Mouse (Mus musculus) liver, embryonic 15.5 days (tissue): ENCODE results near the gene P3h3. TPM values are rescaled to one million over a fixed set of nuclear protein-coding genes. Genes with fewer than 3 reads are reported as not detected.

ENCODE experiments used
- ATAC-seq: fragments of 200-750 bp; cut with Nextera tagmentation; 2 replicates; pipeline ENCODE4 v1.8.0; 2017; ENCODE audit warnings: moderate number of reproducible peaks, mild to moderate bottlenecking, moderate library complexity; ENCODE audit not compliant: insufficient read depth
- H3K27ac ChIP-seq: fragments of 300-500 bp; sonication (generic); replicated peaks from 2 replicates; pipeline ENCODE4 v1.5.1; 2015; ENCODE audit warnings: mild to moderate bottlenecking, inconsistent platforms
- H3K27me3 ChIP-seq: fragments of 300-500 bp; sonication (generic); 2 replicates; pipeline ENCODE4 v1.6.1; 2015; ENCODE audit warnings: mild to moderate bottlenecking, inconsistent platforms
- H3K36me3 ChIP-seq: fragments of 300-500 bp; sonication (generic); replicated peaks from 2 replicates; pipeline ENCODE4 v1.6.1; 2015; ENCODE audit warnings: moderate library complexity, mild to moderate bottlenecking, inconsistent platforms
- H3K4me1 ChIP-seq: fragments of 300-500 bp; sonication (generic); replicated peaks from 2 replicates; pipeline ENCODE4 v1.6.1; 2015; ENCODE audit warnings: inconsistent platforms
- H3K4me2 ChIP-seq: fragments of 300-500 bp; sonication (generic); 2 replicates; pipeline ENCODE4 v1.6.1; 2015; ENCODE audit warnings: moderate library complexity, mild to moderate bottlenecking, inconsistent platforms
- H3K4me3 ChIP-seq: fragments of 300-500 bp; sonication (generic); replicated peaks from 2 replicates; pipeline ENCODE4 v1.5.1; 2015; ENCODE audit warnings: mild to moderate bottlenecking, inconsistent platforms
- H3K9ac ChIP-seq: fragments of 300-500 bp; sonication (generic); 2 replicates; pipeline ENCODE4 v1.6.1; 2015; ENCODE audit warnings: moderate library complexity, mild to moderate bottlenecking, inconsistent platforms
- H3K9me3 ChIP-seq: fragments of 300-500 bp; sonication (generic); replicated peaks from 2 replicates; pipeline ENCODE4 v1.6.1; 2016; ENCODE audit warnings: inconsistent platforms
- WGBS: fragments of 180-500 bp; shearing (Covaris S2); methylation state at CpG from one replicate; pipeline ENCODE4 v1.1.7; 2015; ENCODE audit warnings: mixed read lengths; ENCODE audit not compliant: insufficient replicate concordance; 5-methylcytosine and 5-hydroxymethylcytosine counted together
- polyA plus RNA-seq: library from polyadenylated mRNA; unstranded; fragments of >200 nt; fragmentation: Nextera tagmentation; extraction: Ambion mirVana; gene quantifications from 2 replicates; pipeline ENCODE4 v1.2.1, GENCODE M21; 2015

Gene P3h3
- polyA plus RNA-seq, 1 experiment from 2014 or later: 1.6 TPM

DNA sequence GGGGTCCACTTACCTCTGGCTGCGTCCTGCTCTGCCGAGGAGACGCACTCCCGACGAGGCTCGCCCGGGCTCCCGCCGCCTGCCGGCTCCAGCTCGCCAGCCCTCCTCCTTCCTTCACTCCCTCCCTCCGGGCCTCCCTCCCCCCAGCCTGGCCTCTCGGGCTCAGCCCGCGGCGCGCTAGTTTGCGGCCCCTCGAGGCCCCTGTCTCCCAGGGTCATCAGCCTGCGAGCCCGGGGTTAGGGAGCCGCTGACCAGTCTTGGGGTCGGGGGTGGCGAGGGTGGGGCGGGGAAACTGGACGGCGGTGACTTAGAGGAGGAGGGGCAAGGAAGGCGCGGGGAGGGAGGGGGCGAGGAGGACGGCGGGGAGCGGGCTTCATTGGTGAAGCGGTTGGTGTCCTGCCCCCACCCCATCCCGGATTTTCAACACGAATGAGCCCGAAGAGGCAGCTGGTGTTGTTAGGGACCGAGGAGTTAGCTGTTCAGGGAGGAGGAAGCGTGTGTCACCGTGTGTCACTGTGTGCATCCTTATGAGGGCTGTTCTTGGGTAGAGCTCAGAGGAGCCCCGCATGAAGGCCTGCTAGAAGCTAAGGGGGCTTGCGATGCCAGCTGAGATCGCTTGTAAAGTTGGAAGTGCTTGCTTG, 6.2 kb upstream of the P3h3 start, which contains the start of gene Gpr162:
Gene Gpr162 (minus strand): TSS at position 326 of the 641 bp plus-strand sequence.
- H3K9ac ChIP-seq: no peak within 1 kb of the TSS; the same call in 1 of the 2 replicates
- peak within 1 kb of the TSS; percentile 69 for H3K4me2 ChIP-seq
- H3K4me3 ChIP-seq: peak within 1 kb of the TSS; percentile 45
- H3K9me3 ChIP-seq: no peaks in the 10 kb centered on the region
- peaks cover 86% of the 10 kb centered on the region for H3K27me3 ChIP-seq
- H3K4me1 ChIP-seq: 0 out of 2 replicates have a peak, but pooled peaks cover 5% of the 10 kb centered on the region
- WGBS: under 1% methylated on average over 42 of the region's 43 CpGs
- no peaks in the 10 kb centered on the region for H3K36me3 ChIP-seq
- H3K27ac ChIP-seq: no peak within 1 kb of the TSS
- no peak for ATAC-seq

- Histone ChIP-seq H3K4me1 (0 out of 2 replicates have a peak, but pooled peaks cover 5% of the 10 kb centered on the region), H3K27me3 (peaks cover 92% of the 10 kb centered on the region), H3K9me3 (no peaks in the 10 kb centered on the region), H3K4me2 (peak overlapping the region; percentile 69), H3K4me3 (peak overlapping the region; percentile 45), H3K27ac (no peak overlapping the region), H3K9ac (no peak overlapping the region), H3K36me3 (no peaks in the 10 kb centered on the region)
- WGBS: 3% methylated on average over 9 of the region's 16 CpGs
- ATAC-seq: no peak
Measured at GRCm38 (mm10) chr6:124863125-124863657, 5.6 kb upstream of the P3h3 start.

GRCm38 (mm10) chr6:124862406-124863124, 5.0 kb upstream of the P3h3 start:
- Histone ChIP-seq H3K36me3 (no peaks in the 10 kb centered on the region), H3K27me3 (peaks cover 98% of the 10 kb centered on the region), H3K9ac (no peak overlapping the region), H3K4me3 (no peak overlapping the region), H3K4me1 (peaks cover 6% of the 10 kb centered on the region; the same call in 1 of the 2 replicates), H3K27ac (no peak overlapping the region), H3K4me2 (no peak overlapping the region), H3K9me3 (no peaks in the 10 kb centered on the region)
- 12% methylated on average over 8 of the region's 8 CpGs for WGBS
- ATAC-seq: no peak

- no peak for ATAC-seq
- Histone ChIP-seq H3K4me3 (no peak overlapping the region), H3K36me3 (no peaks in the 10 kb centered on the region), H3K4me2 (no peak overlapping the region), H3K27ac (no peak overlapping the region), H3K4me1 (peaks cover 14% of the 10 kb centered on the region; the same call in 1 of the 2 replicates), H3K9me3 (no peaks in the 10 kb centered on the region), H3K9ac (no peak overlapping the region), H3K27me3 (peaks cover 98% of the 10 kb centered on the region)
- WGBS: 41% methylated on average over 3 of the region's 3 CpGs
Measured at GRCm38 (mm10) chr6:124861802-124862201, 4.2 kb upstream of the P3h3 start.

DNA sequence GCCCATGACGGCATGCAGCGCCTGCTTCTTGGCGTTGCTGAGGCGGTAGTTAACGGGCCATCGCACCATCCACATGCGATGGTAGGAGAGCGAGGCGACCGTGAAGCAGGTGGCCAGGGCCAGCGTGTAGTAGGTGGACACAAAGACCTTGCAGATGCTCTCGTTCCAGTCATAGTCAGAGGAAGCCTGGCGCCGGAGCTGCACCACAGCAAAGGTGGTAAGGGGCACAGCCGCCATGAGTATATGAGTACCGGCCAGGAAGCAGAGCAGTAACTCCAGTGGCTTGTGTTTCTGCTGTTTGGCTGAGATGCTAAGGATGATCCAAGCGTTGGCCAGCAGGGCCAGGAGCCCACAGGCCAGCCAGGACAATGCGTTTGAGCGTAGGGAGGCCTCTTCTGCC, 3.7 kb upstream of the P3h3 start:
- Histone ChIP-seq H3K27ac (no peak overlapping the region), H3K9ac (no peak overlapping the region), H3K27me3 (peaks cover 100% of the 10 kb centered on the region), H3K36me3 (no peaks in the 10 kb centered on the region), H3K4me2 (no peak overlapping the region), H3K4me3 (no peak overlapping the region), H3K4me1 (peaks cover 14% of the 10 kb centered on the region; the same call in 1 of the 2 replicates), H3K9me3 (no peaks in the 10 kb centered on the region)
- WGBS: 71% methylated on average over 19 of the region's 19 CpGs
- ATAC-seq: no peak

DNA sequence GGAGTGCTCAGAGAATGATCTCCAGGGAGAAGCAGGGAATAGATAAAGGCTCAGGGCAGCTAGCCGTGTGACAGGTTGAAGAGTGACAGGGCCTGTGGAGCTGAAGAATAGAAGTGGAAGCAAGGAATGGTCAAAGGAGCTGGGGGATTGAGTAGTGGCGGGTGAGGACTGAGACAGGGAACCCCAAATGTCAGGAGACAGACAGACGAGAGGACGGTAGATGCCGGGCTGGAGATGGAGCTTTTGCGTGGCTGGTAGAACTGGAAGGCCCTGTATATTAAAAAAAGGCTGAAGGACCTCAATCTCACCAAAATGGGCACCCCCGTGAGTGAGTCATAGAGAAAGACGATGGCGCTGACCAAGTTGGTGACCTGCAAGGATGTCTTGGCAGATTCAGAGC, 3.0 kb upstream of the P3h3 start:
- no peak overlapping the region for H3K9ac ChIP-seq
- WGBS: 76% methylated on average over 9 of the region's 9 CpGs
- ATAC-seq: no peak
- no peak overlapping the region for H3K4me2 ChIP-seq
- no peaks in the 10 kb centered on the region for H3K9me3 ChIP-seq
- H3K27me3 ChIP-seq: peaks cover 100% of the 10 kb centered on the region
- H3K27ac ChIP-seq: no peak overlapping the region
- peaks cover 14% of the 10 kb centered on the region; the same call in 1 of the 2 replicates for H3K4me1 ChIP-seq
- H3K36me3 ChIP-seq: no peaks in the 10 kb centered on the region
- H3K4me3 ChIP-seq: no peak overlapping the region

- Histone ChIP-seq H3K36me3 (no peaks in the 10 kb centered on the region), H3K4me2 (no peak overlapping the region), H3K4me3 (no peak overlapping the region), H3K9me3 (no peaks in the 10 kb centered on the region), H3K27me3 (peaks cover 100% of the 10 kb centered on the region), H3K4me1 (peaks cover 14% of the 10 kb centered on the region; the same call in 1 of the 2 replicates), H3K27ac (no peak overlapping the region), H3K9ac (no peak overlapping the region)
- WGBS: 4% methylated on average over 12 of the region's 12 CpGs
- ATAC-seq: 0 out of 2 replicates have a peak, but pooled peaks have one; percentile 22
Measured at GRCm38 (mm10) chr6:124859725-124860124, 2.2 kb upstream of the P3h3 start.

- Histone ChIP-seq H3K9ac (no peak overlapping the region), H3K4me2 (no peak overlapping the region), H3K36me3 (no peaks in the 10 kb centered on the region), H3K4me1 (peaks cover 14% of the 10 kb centered on the region; the same call in 1 of the 2 replicates), H3K9me3 (no peaks in the 10 kb centered on the region), H3K4me3 (no peak overlapping the region), H3K27ac (no peak overlapping the region), H3K27me3 (peaks cover 92% of the 10 kb centered on the region)
- 59% methylated on average over 28 of the region's 28 CpGs for WGBS
- ATAC-seq: no peak
Measured at GRCm38 (mm10) chr6:124858561-124859318, 1.2 kb upstream of the P3h3 start.

DNA sequence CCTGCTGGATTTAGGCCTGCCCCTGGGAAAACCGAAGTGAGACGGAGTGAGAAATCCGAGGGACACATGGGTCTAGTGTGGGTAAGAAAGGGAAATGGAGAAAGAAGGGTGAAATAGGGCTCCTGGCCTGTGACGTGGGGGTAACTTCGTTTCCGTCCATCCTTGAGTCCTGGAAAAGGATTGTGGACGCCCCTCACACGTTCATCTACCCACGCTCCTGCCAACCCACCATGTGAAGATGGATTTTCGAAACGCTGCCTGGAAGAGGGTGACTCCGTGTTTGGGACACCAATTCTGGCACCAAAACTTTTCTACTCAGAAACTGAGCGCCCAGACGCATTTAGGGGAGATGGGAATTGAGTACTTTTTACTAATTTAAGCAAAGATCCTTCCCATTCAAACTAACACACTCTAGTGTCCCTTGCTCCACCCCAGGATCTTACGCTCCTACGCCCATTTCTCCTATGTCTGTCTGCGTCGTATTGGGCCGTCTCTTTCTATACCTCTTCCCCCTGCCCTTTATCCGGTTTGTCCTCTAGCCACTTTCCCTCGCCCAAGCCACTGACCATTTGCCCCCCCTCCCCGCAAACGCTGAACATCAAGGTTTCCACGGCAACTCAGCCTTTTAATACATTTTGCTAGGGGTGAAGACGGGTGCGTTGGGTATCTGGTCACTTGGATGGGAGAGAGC, 433 bp upstream of the P3h3 start:
- Histone ChIP-seq H3K27me3 (peaks cover 84% of the 10 kb centered on the region), H3K4me3 (no peak overlapping the region)

DNA sequence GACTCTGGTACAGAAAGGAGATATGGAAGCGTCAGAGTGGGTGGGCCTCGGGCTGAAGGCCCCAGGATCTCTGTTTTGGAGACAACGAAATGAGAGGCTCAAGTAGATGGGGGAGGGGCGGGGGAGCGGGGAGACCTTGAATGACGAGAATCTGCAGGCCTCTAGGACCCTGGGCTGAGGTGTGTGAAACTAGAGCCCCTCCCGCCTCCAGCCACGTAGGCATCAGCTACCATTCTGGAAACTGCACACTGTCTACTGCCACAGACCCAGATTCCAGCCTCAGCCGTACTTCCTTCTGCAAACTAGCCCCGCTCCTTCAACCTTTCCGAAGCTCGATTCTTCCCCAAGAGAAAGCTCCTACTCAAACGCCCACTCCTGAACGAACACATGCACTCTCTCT, 1.2 kb downstream of the P3h3 start:
- H3K4me1 ChIP-seq: peaks cover 9% of the 10 kb centered on the region; the same call in 1 of the 2 replicates
- H3K4me3 ChIP-seq: no peak overlapping the region
- no peaks in the 10 kb centered on the region for H3K9me3 ChIP-seq
- 21% methylated on average over 13 of the region's 14 CpGs for WGBS
- H3K27me3 ChIP-seq: peaks cover 72% of the 10 kb centered on the region
- peak overlapping the region; percentile 80; the same call in 1 of the 2 replicates for H3K4me2 ChIP-seq
- no peak overlapping the region for H3K9ac ChIP-seq
- no peaks in the 10 kb centered on the region for H3K36me3 ChIP-seq
- no peak overlapping the region for H3K27ac ChIP-seq
- ATAC-seq: no peak

More for the DNA sequence above, 433 bp upstream of the P3h3 start:
- Histone ChIP-seq H3K36me3 (no peaks in the 10 kb centered on the region), H3K4me1 (peaks cover 9% of the 10 kb centered on the region; the same call in 1 of the 2 replicates), H3K9ac (no peak overlapping the region), H3K9me3 (no peaks in the 10 kb centered on the region), H3K27ac (no peak overlapping the region), H3K4me2 (no peak overlapping the region)
- ATAC-seq: no peak
- 23% methylated on average over 26 of the region's 26 CpGs for WGBS
